Mouse (Mus musculus): ENCODE measurements around the gene Fam187b.

- TF ChIP-seq MAX (IDR thresholded peaks at IDR 0.05) (no peak), CTCF (IDR thresholded peaks at IDR 0.05; ENCODE audit: control insufficient read depth, insufficient read depth, insufficient read length) (no peak), CEBPB (IDR thresholded peaks at IDR 0.05; ENCODE audit: low read depth) (no peak), FOSL1 (IDR thresholded peaks at IDR 0.05; ENCODE audit: insufficient read depth, low read length, poor library complexity, severe bottlenecking) (no peak)
Measured at GRCm38 (mm10) chr7:30945876-30946275, 27.7 kb upstream of the Fam187b start.

Measured in C2C12 (cell line).